Mouse (Mus musculus) T-helper 2 cell (primary cell): Measurements from ENCODE around the gene Ndufa4l2.

Experiments used
- in situ Hi-C: fragments of 300-600 bp; cut with MboI, MseI; formaldehyde crosslinking; loops from one replicate; pipeline ENCODE4 v1.15.1; 2025; ENCODE audit warnings: high pct_unique_total_duplicates

Ndufa4l2 gene

GRCm38 (mm10) chr10:127564301-127564700 lies 49.5 kb downstream of the Ndufa4l2 start:
- in situ Hi-C loops = loop anchor here (10.0 kb wide), 1 partner anchor 140 kb away; the partner anchor contains the start of gene Myo1a
